30 mouse cellular contexts compared by ENCODE assay signal in genomic region chr3:145158441-145158840, GRCm38 (mm10). TPM values are rescaled to one million over a fixed set of nuclear protein-coding genes. Genes with fewer than 3 reads are reported as not detected.
"Had no signal": no experiment of that assay in that cellular context is flagged by ENCODE, and none has a peak within 500 bp of the region (broad histone marks: within the 10 kb centered on the region; RNA-seq: fewer than 3 reads in every experiment).

No protein-coding gene starts in this region.

- H3K4me2 ChIP-seq: embryonic facial prominence, embryonic 12.5 days; embryonic facial prominence, embryonic 13.5 days; embryonic facial prominence, embryonic 15.5 days; forebrain, embryonic 12.5 days; forebrain, embryonic 13.5 days; forebrain, embryonic 15.5 days had no signal

- H3K4me1 ChIP-seq: embryonic facial prominence, embryonic 12.5 days; forebrain, embryonic 10.5 days; forebrain, embryonic 12.5 days; forebrain, embryonic 13.5 days; forebrain, embryonic 15.5 days had no signal

- H3K27ac ChIP-seq: embryonic facial prominence, embryonic 10.5 days; embryonic facial prominence, embryonic 12.5 days; embryonic facial prominence, embryonic 13.5 days; embryonic facial prominence, embryonic 15.5 days; forebrain, embryonic 10.5 days; forebrain, embryonic 12.5 days; forebrain, embryonic 13.5 days; forebrain, embryonic 15.5 days; gastrocnemius, adult 2 months; heart, adult 2 months had no signal

- DNase-seq: cerebellum, adult 2 months; cerebellum, adult 8-10 months; cerebellum, adult 9-10 months; cerebellum, adult 9-11 months; cerebellum, postnatal 10 days; cerebellum, postnatal 14 days; cerebellum, postnatal 25 days; cerebellum, postnatal 36 days; embryo, embryonic 11 days; forebrain, postnatal 0 days; gastrocnemius, adult 2 months; gastrocnemius, postnatal 10 days; gastrocnemius, postnatal 14 days; gastrocnemius, postnatal 25 days; gastrocnemius, postnatal 36 days; heart, adult 18-20 months; heart, adult 2 months had no signal

- H3K27me3 ChIP-seq: embryonic facial prominence, embryonic 12.5 days; embryonic facial prominence, embryonic 13.5 days; embryonic facial prominence, embryonic 15.5 days; forebrain, embryonic 12.5 days; forebrain, embryonic 13.5 days; forebrain, embryonic 15.5 days had no signal

- H3K9ac ChIP-seq: embryonic facial prominence, embryonic 12.5 days; embryonic facial prominence, embryonic 13.5 days; embryonic facial prominence, embryonic 15.5 days; forebrain, embryonic 12.5 days; forebrain, embryonic 13.5 days; forebrain, embryonic 15.5 days; forebrain, postnatal 0 days had no signal

- H3K9me3 ChIP-seq: embryonic facial prominence, embryonic 10.5 days; embryonic facial prominence, embryonic 12.5 days; embryonic facial prominence, embryonic 13.5 days; embryonic facial prominence, embryonic 15.5 days; forebrain, embryonic 10.5 days; forebrain, embryonic 12.5 days; forebrain, embryonic 13.5 days; forebrain, embryonic 15.5 days had no signal

- ATAC-seq: forebrain, embryonic 13.5 days; forebrain, embryonic 14.5 days; forebrain, embryonic 15.5 days; forebrain, embryonic 16.5 days; forebrain, postnatal 0 days had no signal

- H3K36me3 ChIP-seq: embryonic facial prominence, embryonic 15.5 days; forebrain, embryonic 15.5 days had no signal

- H3K4me3 ChIP-seq: embryonic facial prominence, embryonic 10.5 days; embryonic facial prominence, embryonic 12.5 days; embryonic facial prominence, embryonic 13.5 days; embryonic facial prominence, embryonic 15.5 days; erythroblast, embryonic 14.5 days; forebrain, embryonic 10.5 days; forebrain, embryonic 12.5 days; forebrain, embryonic 13.5 days; forebrain, embryonic 15.5 days; gastrocnemius, adult 2 months; heart, adult 2 months had no signal

RNA-seq across cellular contexts. Expression of gene Clca2, which starts 59.2 kb away (rescaled TPM):
- polyA plus RNA-seq: cerebellum, adult 2 months; cortical plate, adult 2 months; erythroblast, embryonic 14.5 days; forebrain, embryonic 13.5 days; forebrain, postnatal 0 days; frontal cortex, adult 2 months had no signal
